Mouse (Mus musculus) liver, embryonic 12.5 days (tissue): ENCODE data around the gene Kif3c. TPM values are rescaled to one million over a fixed set of nuclear protein-coding genes. Genes with fewer than 3 reads are reported as not detected.

ENCODE experiments used
- ATAC-seq: fragments of 200-750 bp; cut with Nextera tagmentation; 2 replicates; pipeline ENCODE4 v1.8.0; 2017; ENCODE audit warnings: moderate number of reproducible peaks, mild to moderate bottlenecking, moderate library complexity
- H3K27ac ChIP-seq: fragments of 300-500 bp; sonication (generic); 2 replicates; pipeline ENCODE4 v1.5.1; 2016; ENCODE audit warnings: mild to moderate bottlenecking
- H3K27me3 ChIP-seq: fragments of 300-500 bp; sonication (generic); replicated peaks from 2 replicates; pipeline ENCODE4 v1.6.1; 2016; ENCODE audit warnings: mild to moderate bottlenecking, moderate library complexity
- H3K36me3 ChIP-seq: fragments of 300-500 bp; sonication (generic); 2 replicates; pipeline ENCODE4 v1.6.1; 2016; ENCODE audit warnings: mild to moderate bottlenecking, moderate library complexity
- H3K4me1 ChIP-seq: fragments of 300-500 bp; sonication (generic); 2 replicates; pipeline ENCODE4 v1.6.1; 2016
- H3K4me2 ChIP-seq: fragments of 300-500 bp; sonication (generic); 2 replicates; pipeline ENCODE4 v1.6.1; 2016; ENCODE audit warnings: mild to moderate bottlenecking, moderate library complexity
- H3K4me3 ChIP-seq: fragments of 300-500 bp; sonication (generic); 2 replicates; pipeline ENCODE4 v1.5.1; 2016; ENCODE audit warnings: mild to moderate bottlenecking, moderate library complexity
- H3K9ac ChIP-seq: fragments of 300-500 bp; sonication (generic); 2 replicates; pipeline ENCODE4 v1.6.1; 2016; ENCODE audit warnings: mild to moderate bottlenecking, moderate library complexity
- H3K9me3 ChIP-seq: fragments of 300-500 bp; sonication (generic); replicated peaks from 2 replicates; pipeline ENCODE4 v1.6.1; 2016; ENCODE audit warnings: mild to moderate bottlenecking, moderate library complexity
- WGBS: fragments of 180-500 bp; shearing (Covaris S2); methylation state at CpG from one replicate; pipeline ENCODE4 v1.1.7; 2016; ENCODE audit not compliant: insufficient replicate concordance; 5-methylcytosine and 5-hydroxymethylcytosine counted together
- polyA plus RNA-seq: library from polyadenylated mRNA; unstranded; fragments of >200 nt; fragmentation: Nextera tagmentation; extraction: Ambion mirVana; gene quantifications from 2 replicates; pipeline ENCODE4 v1.2.1, GENCODE M21; 2016

Kif3c gene
- polyA plus RNA-seq, result 1.7 and 1.9 TPM in 2 replicates

DNA sequence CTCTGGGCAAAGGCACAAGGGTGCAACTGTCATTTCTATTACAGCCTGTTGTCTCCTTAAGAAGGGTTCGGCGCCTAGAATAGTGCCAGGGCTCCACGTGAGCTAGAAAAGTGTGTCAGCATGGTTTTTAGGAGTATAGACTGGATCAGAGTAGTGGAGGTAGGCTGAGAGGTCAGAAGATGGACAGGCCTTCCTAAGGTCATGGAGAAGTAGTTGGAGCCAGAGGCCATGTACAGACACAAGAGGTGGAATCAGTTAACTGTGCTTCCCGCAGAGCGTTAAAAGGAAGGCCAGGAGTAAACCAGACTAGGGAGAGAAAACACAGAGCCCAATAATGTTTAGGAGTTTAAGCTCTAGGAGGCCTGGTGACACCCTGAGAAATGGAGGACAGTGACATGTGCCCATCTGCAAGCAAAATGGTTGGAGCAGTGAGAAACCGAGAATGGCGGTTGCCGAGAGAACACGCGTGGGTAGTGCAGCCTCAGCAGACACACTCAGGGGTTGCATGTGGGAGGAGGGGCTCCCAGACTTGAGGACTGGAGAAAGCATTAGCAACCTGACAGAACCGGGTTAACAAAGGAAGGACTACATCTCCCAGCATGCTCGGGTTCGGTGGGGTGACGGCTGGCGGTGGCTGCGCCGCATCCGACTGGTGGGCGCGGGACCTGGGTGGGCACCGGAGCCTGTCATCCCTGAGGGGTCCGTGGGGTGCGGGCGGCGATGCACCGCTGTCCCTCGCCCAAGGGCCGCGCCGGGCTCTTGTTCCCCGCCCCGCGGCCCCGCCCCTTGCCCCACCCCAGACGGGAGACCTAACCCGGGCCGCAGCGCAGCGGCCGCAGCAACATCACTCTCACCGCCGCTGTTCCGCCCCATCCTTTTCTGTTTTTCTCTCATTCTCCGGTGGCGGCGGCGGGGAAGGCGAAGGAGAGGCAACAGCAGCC is at the start of gene Kif3c:
Gene Kif3c (plus strand): TSS at position 625 of the 941 bp plus-strand sequence.
- Histone ChIP-seq H3K36me3 (no peaks in the 10 kb centered on the region), H3K4me1 (peaks cover 16% of the 10 kb centered on the region), H3K4me2 (peak within 1 kb of the TSS; percentile 79), H3K27ac (no peak within 1 kb of the TSS), H3K9me3 (no peaks in the 10 kb centered on the region), H3K9ac (peak within 1 kb of the TSS; percentile 47), H3K4me3 (peak within 1 kb of the TSS; percentile 63), H3K27me3 (peaks cover 27% of the 10 kb centered on the region)
- WGBS, result 11% methylated on average over 47 of the region's 48 CpGs
- ATAC-seq, result peak; percentile 76

DNA sequence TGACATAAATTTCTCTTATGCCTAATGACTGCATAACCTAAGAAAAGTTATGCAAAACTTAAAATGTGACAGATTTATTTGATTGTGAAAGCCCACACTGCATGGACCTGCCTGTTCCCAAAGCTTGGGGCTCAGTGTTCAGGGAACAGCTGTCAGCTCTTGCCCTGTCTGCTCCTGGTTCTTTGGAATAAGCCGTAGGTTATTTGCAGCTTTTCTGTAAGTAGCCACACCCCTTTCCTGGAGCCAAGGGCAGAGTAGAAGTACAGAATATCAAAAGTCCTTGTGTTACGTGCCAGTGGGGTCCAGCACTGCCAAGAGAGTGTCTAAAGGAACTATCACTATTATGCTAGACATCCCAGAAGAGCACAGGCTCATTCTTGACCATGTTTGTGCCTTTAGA is 48.8 kb upstream of the Kif3c start:
- no peak overlapping the region for H3K9ac ChIP-seq
- H3K4me3 ChIP-seq, result no peak overlapping the region
- no peaks in the 10 kb centered on the region; the same call in 1 of the 2 replicates for H3K27me3 ChIP-seq
- no peaks in the 10 kb centered on the region for H3K36me3 ChIP-seq
- no peaks in the 10 kb centered on the region for H3K9me3 ChIP-seq
- no peak overlapping the region for H3K27ac ChIP-seq
- no peak overlapping the region for H3K4me2 ChIP-seq
- 52% methylated on average over 2 of the region's 2 CpGs for WGBS
- no peak for ATAC-seq
- peaks cover 10% of the 10 kb centered on the region for H3K4me1 ChIP-seq

DNA sequence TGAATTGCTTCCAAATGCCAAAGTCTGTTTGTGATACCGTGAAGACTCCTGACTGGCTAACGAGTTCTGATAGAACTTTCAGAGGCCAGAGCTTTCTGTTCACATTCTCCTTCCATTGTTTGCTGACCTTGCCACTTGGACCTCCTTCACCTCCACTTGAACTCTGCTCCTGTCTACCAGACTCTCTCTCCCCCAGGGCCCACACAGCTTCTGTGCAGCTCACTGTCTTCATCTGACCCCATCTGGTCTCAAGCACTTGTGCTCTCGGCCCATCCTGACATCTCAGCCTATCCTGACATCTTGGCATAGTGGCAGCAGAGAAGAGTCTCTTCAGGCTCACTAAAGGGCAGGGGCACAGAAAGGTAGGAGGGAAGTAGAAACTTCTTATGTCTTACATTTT is 48.0 kb upstream of the Kif3c start:
- H3K27ac ChIP-seq, result no peak overlapping the region
- H3K27me3 ChIP-seq, result no peaks in the 10 kb centered on the region; the same call in 1 of the 2 replicates
- no peak overlapping the region for H3K9ac ChIP-seq
- H3K4me1 ChIP-seq, result 0 out of 2 replicates have a peak, but pooled peaks cover 7% of the 10 kb centered on the region
- H3K9me3 ChIP-seq, result no peaks in the 10 kb centered on the region
- H3K36me3 ChIP-seq, result no peaks in the 10 kb centered on the region
- H3K4me2 ChIP-seq, result no peak overlapping the region
- WGBS, result 70% methylated on average over 3 of the region's 3 CpGs
- no peak for ATAC-seq
- H3K4me3 ChIP-seq, result no peak overlapping the region

DNA sequence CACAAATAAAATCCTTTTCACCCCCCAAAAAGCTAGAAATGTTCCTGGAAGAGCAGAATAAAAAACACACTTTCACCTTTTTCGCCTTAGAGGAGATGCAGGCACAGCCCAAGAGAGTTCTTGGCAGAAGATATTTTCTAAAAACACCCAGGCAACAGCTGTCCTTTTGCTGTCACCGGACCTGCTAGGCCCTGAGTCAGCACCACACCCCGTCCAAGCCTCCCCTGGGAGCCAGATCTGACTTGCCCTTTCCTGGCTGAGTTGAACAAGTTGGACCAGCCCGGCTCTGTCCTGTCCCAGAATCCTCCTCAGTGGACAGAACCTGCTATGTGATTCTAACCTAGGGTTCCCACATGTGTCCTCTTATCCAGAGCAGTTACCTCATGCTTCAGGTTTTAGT is 45.6 kb upstream of the Kif3c start:
- Histone ChIP-seq H3K4me3 (no peak overlapping the region), H3K4me2 (no peak overlapping the region), H3K4me1 (0 out of 2 replicates have a peak, but pooled peaks cover 7% of the 10 kb centered on the region), H3K27me3 (no peaks in the 10 kb centered on the region; the same call in 1 of the 2 replicates), H3K36me3 (no peaks in the 10 kb centered on the region), H3K9ac (no peak overlapping the region), H3K27ac (no peak overlapping the region), H3K9me3 (no peaks in the 10 kb centered on the region)
- 46% methylated on average over 4 of the region's 4 CpGs for WGBS
- peak; percentile 49; the same call in 1 of the 2 replicates for ATAC-seq

DNA sequence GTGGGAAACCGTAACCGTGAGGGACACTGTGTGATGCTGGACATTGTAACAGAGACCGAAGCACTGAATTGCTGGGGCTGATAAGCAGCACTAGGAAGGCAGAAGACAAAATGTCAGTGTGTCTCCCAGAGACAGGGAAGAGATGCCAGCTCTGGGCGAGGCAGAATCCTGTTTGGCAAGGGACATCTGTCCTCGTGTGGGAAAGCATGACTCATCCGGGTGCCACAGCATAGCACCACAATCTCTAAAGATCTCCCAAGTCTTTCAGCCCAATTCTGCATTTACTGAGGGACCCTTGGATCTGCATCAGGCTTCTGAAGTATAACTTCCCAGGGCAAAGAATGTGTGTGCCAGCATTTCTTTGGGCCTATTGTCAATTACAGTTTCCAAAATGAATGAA is 41.7 kb upstream of the Kif3c start:
- no peak overlapping the region for H3K27ac ChIP-seq
- H3K9ac ChIP-seq, result no peak overlapping the region
- H3K9me3 ChIP-seq, result no peaks in the 10 kb centered on the region
- H3K4me1 ChIP-seq, result peaks cover 11% of the 10 kb centered on the region; the same call in 1 of the 2 replicates
- H3K36me3 ChIP-seq, result no peaks in the 10 kb centered on the region
- no peak overlapping the region for H3K4me2 ChIP-seq
- no peak for ATAC-seq
- 59% methylated on average over 6 of the region's 6 CpGs for WGBS
- no peaks in the 10 kb centered on the region; the same call in 1 of the 2 replicates for H3K27me3 ChIP-seq
- H3K4me3 ChIP-seq, result no peak overlapping the region

DNA sequence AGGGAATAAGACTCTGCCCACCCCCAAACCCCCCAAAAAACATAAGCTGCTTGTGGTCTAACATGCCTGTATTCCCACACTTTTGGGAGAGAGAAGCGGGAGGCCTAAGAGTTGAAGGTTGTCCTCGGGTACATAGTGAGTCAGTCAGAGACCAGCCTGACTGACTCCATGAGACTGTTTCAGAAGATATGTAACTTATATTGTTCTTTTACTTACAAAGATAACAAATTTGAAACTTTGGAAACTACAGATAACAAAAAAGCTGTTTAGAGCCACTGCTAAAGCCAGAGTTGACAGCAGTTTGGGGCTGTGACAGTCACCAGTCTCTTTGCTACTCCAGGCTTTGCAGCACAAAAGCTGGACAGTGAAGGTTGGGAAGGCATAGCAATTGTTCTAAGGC is 39.7 kb upstream of the Kif3c start:
- H3K27me3 ChIP-seq, result no peaks in the 10 kb centered on the region
- 58% methylated on average over 2 of the region's 2 CpGs for WGBS
- peaks cover 11% of the 10 kb centered on the region; the same call in 1 of the 2 replicates for H3K4me1 ChIP-seq
- no peaks in the 10 kb centered on the region for H3K9me3 ChIP-seq
- no peak overlapping the region for H3K9ac ChIP-seq
- no peak overlapping the region for H3K4me3 ChIP-seq
- 0 out of 2 replicates have a peak, but pooled peaks have one; percentile 21 for ATAC-seq
- no peak overlapping the region for H3K27ac ChIP-seq
- no peaks in the 10 kb centered on the region for H3K36me3 ChIP-seq
- H3K4me2 ChIP-seq, result no peak overlapping the region

DNA sequence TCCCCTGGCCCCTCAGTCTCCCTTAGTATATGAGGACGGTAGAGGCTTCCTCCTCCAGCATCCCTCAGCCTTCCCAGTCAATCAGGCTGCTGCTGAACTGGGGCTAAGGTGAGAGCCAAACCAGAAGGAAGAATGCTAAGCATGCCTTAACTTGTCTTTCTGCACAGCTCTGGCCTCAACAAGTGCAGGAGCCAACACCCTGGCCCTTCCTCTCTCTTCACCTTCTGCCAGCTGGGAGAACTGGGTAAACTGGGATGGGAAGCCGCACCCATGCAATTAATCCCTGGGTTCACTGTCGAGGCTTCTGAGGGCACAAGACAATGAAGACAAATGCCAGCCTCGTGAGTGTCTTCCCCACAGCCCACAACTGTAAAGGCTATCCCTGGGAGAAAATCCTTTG is 35.3 kb upstream of the Kif3c start:
- WGBS, result 68% methylated on average over 4 of the region's 4 CpGs
- Histone ChIP-seq H3K4me3 (no peak overlapping the region), H3K27ac (no peak overlapping the region), H3K27me3 (no peaks in the 10 kb centered on the region), H3K36me3 (no peaks in the 10 kb centered on the region), H3K9me3 (no peaks in the 10 kb centered on the region), H3K4me2 (no peak overlapping the region), H3K9ac (no peak overlapping the region), H3K4me1 (peaks cover 11% of the 10 kb centered on the region; the same call in 1 of the 2 replicates)
- no peak for ATAC-seq

DNA sequence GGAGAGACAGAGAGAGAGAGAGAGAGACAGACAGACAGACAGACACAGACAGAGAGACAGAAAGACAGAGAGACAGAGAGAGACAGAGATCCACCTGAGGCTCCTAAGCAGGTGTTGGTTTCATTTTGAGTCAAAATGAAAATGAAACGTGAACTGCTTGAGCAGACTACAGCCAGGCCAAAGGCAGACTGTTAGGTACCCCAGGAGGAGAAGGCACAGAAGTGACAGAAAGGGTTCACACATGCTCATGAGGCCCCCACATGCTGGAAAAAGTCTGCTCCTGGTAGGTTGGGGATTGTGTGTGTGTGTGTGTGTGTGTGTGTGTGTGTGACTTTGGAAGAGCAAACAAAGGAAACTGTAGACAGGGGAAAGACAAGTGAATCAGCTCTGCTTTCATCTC is 26.0 kb upstream of the Kif3c start:
- Histone ChIP-seq H3K4me3 (no peak overlapping the region), H3K36me3 (no peaks in the 10 kb centered on the region), H3K27ac (no peak overlapping the region), H3K9me3 (0 out of 2 replicates have a peak, but pooled peaks cover 4% of the 10 kb centered on the region), H3K9ac (no peak overlapping the region), H3K4me2 (no peak overlapping the region), H3K4me1 (no peaks in the 10 kb centered on the region), H3K27me3 (no peaks in the 10 kb centered on the region)
- 62% methylated on average over 1 of the region's 1 CpGs for WGBS
- ATAC-seq, result no peak

DNA sequence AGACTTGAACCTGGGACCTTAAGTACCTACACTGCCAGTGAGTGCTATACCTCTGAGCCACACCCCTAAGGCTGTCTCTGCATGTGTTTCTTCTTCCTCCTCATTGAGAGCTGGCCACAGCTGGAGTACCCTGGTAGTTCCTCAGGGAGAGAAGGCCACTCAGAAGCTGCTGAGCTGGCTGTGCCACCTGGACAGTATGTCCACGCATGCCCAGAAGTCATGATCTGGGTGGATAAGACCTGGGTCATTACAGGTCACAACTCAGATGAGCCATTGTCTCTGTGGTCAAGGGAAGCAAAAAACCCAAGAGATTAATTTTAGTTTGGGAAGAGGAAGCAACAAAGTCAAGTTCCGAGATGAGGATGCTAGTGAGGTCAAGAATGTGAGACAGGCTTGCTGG is 20.8 kb upstream of the Kif3c start:
- Histone ChIP-seq H3K27me3 (no peaks in the 10 kb centered on the region), H3K9me3 (no peaks in the 10 kb centered on the region), H3K27ac (no peak overlapping the region), H3K4me2 (no peak overlapping the region), H3K9ac (no peak overlapping the region), H3K4me1 (no peaks in the 10 kb centered on the region), H3K4me3 (no peak overlapping the region), H3K36me3 (no peaks in the 10 kb centered on the region)
- no peak for ATAC-seq
- 65% methylated on average over 2 of the region's 2 CpGs for WGBS

DNA sequence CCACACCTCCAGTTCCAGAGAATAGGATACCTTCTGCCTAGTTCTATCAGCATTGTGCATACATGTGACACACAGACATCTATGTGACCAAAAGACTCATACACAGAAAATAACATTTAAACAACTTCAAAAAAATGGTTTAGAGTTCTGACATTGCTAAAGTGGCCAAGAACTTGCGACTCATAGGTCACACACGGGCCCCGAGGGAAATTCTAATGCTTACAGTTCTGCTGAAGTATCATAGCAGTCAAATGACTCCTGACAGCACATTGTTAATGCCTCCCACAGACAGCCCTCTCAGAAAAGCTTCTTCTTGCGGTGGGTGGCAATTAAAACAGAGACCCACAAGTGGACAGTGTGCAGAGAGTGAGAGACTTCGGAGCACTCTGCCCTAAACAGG is 19.9 kb upstream of the Kif3c start:
- no peaks in the 10 kb centered on the region for H3K27me3 ChIP-seq
- no peak overlapping the region for H3K9ac ChIP-seq
- H3K36me3 ChIP-seq, result no peaks in the 10 kb centered on the region
- H3K4me1 ChIP-seq, result no peaks in the 10 kb centered on the region
- H3K4me3 ChIP-seq, result no peak overlapping the region
- ATAC-seq, result no peak
- 68% methylated on average over 5 of the region's 5 CpGs for WGBS
- H3K9me3 ChIP-seq, result no peaks in the 10 kb centered on the region
- H3K27ac ChIP-seq, result no peak overlapping the region
- H3K4me2 ChIP-seq, result no peak overlapping the region

DNA sequence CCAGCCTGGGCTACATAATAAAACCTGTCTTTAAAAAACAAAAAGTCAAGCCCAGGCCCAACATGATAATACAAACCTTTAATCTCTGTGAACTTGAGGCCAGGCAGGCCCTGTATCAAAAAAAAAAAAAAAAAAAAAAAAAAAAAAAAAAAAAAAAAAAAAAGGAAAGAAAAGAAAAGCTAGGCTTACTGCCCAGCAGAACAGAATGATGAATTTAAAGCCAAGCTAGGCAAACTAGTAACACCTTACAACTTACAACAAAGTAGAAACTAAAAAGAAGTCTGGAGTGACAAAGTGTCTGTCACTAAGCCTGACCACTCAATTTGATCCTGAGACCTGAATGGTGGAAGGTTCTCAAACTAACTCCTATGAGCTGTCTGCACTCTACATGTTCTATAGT is 17.2 kb upstream of the Kif3c start:
- Histone ChIP-seq H3K9ac (no peak overlapping the region), H3K4me2 (no peak overlapping the region), H3K4me3 (no peak overlapping the region), H3K9me3 (no peaks in the 10 kb centered on the region), H3K27me3 (no peaks in the 10 kb centered on the region), H3K4me1 (no peaks in the 10 kb centered on the region), H3K36me3 (no peaks in the 10 kb centered on the region), H3K27ac (no peak overlapping the region)
- ATAC-seq, result no peak

DNA sequence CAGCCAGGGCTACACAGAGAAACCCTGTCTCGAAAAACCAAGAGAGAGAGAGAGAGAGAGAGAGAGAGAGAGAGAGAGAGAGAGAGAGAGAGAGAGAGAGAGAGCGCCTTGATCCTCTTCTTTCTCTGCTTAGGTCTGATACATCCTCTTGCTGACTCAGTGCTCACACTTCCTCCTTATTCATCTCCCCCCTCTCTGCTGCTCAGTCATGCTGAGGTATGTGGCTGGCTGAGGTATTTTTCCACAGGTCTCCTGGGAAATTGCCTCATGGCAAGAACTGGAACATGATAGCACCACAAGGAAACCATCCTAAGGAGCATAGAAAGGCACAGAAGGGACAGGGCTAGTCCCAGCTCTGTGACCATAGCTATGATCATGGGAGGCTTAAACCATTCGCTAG is 15.5 kb upstream of the Kif3c start:
- no peak overlapping the region for H3K4me3 ChIP-seq
- no peaks in the 10 kb centered on the region for H3K36me3 ChIP-seq
- no peaks in the 10 kb centered on the region for H3K4me1 ChIP-seq
- H3K9me3 ChIP-seq, result no peaks in the 10 kb centered on the region
- no peaks in the 10 kb centered on the region for H3K27me3 ChIP-seq
- no peak overlapping the region for H3K9ac ChIP-seq
- H3K4me2 ChIP-seq, result no peak overlapping the region
- ATAC-seq, result no peak
- no peak overlapping the region for H3K27ac ChIP-seq
- WGBS, result 56% methylated on average over 3 of the region's 3 CpGs
